Mouse (Mus musculus) fibroblast of lung, adult 2 months (primary cell): Measurements from ENCODE around the gene Arhgap24.

ENCODE experiments used
- DNase-seq: peaks from one replicate; pipeline ENCODE4 v3.0.0-alpha.2; 2011; ENCODE audit warnings: low read depth

Arhgap24 gene

DNA sequence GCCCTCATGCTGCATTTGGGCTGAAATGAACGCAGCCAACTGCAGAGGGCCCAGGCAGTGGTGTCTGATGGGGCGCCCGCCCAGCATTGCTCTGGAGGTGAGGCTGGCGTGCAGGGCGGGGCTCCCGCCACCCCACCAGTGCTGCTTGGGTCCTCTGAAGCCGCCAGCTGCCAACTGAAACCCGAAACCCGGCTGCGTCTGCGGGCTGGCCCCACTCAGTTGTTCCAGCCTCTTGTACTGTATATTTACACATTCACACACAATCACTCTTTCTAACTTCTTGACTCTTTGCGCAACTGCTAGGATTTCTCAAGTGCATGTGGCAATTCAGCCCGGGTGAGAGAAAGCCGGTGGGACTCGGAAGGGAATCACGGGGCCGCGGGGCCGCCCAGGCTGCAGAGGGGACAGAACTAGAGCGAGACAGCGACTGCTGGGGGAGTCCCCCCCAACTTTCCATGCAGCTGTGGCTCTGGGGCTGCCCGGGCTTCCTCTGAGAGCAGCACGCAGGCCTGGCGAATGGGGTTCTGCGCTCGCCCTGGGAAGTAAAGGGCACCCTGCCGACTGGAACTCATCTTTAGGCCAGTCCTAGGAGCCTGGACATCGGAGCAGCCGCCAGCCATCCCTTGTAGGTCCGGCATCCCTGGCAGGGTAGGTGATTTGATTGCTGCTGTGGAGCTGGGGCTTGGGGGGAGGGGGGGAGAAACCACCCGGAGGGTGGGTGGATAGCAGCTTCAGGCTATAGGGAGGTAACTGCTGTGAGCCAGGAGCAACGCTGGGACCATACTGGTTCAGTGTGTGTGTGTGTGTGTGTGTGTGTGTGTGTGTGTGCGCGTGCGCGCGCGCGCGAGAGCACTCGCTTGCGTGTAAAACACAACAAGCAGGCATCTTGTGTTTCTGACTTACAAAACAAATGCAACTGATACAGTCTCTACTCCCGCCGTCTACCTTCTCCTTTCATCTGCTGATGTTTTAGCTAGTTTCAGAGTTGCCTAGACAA lies at the start of gene Arhgap24:
Gene Arhgap24, plus strand, starts transcription at position 177 of the 997 bp plus-strand sequence.
- DNase-seq, result peak; percentile 95

DNA sequence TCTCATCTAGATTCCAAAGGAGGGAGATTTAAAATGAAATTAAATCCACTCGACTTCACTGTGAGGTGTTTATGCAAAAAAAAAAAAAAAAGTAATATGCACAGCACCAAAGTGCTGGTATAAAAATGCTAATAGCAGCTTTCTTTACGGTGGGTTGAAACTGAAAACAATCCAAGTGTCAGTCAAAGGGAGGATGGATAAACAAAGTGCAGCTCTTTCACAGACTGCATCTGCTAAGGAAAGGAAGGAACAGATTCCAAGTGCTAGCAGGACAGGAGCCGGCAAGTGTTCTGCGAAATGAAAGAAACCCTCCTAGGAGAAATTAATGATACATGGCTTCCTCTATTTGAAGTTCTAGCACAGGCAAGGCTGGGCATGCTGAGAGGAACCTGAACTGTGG lies 47.0 kb upstream of the Arhgap24 start:
- no peak for DNase-seq

DNA sequence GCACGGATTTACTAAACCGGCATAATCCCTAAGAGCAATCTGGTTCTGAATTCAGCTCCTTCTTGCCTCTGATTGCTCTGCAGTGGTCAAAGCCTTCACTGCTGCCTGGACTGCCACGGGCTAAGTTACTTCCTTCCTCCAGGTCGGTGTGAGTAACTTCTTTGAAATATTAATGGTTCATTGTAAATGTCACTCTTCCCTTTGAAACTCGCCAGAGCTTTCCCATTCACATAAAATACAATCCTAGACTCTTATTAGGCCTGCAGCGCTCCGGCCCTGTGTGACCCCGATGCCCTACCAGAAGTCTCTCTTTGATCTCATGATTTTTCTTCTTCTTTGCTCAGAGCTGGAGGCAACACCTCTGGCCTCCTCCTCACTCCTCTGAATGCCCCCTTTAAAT lies 44.6 kb upstream of the Arhgap24 start:
- no peak for DNase-seq

DNA sequence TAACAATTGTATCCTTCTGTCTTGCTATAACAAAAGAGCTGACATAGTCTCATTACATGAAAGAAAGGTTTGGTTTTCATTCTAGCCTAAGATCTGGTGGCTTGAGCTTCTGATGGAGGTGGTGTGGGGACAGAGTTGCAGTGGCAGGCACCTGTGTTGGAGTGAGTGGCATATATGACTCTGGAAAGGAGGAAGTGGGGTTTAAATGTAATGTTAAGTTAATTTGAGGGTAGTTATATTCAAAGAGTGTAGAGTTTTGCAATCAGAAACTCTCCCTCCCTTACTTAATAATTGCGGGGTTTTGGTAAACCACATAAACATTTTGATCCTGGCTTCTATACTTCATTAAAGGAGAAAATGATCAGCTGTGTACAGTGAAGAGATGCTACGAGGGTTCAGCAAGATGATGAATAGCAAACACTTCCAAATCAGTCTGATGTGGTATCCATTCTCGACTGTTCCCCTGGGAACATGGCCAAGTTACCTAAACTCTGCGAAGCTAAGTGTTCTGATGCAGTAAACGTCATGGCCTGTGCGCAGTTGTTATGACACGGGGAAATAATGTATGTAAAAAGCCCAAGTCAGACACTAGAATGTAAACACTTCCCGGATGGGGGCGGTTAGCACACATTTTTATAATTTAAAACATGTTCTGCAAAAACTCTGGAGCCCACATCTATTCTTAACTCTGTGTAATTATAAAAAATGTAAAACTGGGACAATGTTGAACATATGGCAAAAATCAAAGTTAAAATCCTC lies 41.9 kb upstream of the Arhgap24 start:
- no peak for DNase-seq

DNA sequence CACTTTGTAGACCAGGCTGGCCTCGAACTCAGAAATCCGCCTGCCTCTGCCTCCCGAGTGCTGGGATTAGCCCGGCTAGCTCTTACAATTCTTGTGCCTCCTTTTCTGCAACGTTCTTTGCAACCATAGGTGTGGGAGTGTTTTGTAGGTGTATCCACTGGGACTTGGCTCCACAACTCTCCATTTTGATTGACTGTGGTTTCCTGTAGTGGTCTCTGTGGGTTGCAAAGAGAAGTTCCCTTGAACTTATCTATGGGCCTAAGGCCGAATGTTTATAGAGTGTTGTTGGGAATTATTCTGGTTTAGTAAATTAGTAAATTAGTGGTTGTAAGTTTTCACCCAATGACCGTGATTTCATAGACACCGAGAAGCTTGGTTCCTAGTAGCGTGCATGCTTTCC lies 33.8 kb upstream of the Arhgap24 start:
- DNase-seq, result no peak

DNA sequence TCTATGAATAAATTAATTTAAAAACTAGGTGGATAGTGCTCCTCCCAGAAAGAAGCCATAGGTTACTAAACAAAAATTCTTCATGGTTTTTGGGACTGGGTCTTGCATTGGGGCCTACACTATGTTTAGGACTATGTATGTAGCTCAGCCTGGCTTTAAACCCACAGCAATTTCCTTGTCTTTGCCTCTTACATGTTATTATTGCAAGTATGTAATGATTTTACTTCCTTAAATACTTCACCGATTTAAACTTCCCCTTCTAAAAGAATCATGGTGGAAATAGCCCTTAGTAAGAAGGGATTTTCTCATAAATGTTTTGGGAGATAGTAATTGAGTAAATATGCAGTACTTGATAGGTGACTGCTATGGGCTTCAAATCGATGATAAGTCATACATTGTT lies 30.3 kb upstream of the Arhgap24 start:
- no peak for DNase-seq

DNA sequence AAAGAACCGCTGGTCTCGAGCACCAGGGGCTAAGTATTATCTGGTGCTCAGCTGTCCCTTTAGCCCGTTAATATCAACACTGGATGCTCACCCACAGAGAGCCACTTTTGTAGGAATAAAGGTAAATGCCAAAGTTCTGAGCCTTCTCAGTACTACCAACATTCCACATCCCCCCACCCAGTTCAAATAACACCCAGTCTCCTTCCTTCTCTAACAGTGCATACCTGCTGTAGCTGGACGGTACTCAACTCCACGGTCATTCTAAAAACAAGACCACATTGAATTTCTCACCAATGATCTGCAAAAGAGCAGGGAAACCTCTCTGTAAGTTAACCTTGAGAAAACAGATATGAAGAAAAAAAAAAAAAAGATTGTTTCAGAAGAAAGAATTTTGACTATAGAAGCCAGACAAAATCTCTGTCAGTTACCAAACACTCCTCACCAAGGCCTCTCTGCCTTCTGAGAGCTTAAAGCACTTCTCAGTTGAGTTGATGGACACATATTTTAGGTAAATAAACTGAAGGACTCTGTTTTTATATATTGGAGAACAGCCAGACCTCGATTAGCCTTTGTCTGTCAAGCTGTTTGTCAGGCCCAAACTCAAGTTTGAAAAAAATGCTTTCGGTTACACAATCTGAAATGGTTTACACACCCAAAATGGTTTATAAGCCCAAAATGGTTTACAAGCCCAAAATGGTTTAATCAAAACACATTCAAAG lies 29.0 kb upstream of the Arhgap24 start:
- DNase-seq, result peak; percentile 16

DNA sequence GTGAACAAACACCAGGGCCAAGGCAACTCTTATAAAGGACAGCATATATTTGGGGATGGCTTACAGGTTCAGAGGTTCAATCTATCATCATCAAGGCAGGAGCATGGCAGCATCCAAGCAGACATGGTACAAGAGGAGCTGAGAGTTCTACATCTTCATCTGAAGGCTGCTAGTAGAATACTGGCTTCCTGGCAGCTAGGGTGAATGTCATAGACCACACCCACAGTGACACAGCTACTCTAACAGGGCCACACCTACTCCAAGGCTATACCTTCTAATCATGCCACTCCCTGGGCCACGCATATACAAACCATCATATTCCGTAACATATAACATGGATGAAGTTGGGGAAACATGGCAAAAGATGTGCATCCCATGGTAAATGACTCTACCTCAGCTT lies 27.9 kb upstream of the Arhgap24 start:
- no peak for DNase-seq

DNA sequence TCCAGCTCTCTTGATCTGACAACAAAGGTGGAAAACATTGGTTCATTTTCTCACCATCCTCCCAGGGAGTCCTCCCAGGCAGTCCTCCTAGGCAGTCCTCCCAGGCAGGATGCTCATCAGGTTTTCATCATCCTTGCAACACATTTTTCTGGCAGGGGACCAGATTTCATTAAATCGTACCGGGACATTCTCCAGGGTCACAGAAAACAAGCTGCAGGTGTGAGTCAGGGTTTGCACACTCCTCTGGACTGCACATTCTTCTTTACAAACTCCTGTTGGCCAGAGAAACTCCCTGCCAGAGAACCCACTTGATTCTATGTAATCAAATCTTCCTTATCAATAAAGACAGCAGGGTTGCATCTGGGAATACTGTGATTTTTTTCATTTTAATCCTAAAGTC lies 25.9 kb upstream of the Arhgap24 start:
- no peak for DNase-seq

DNA sequence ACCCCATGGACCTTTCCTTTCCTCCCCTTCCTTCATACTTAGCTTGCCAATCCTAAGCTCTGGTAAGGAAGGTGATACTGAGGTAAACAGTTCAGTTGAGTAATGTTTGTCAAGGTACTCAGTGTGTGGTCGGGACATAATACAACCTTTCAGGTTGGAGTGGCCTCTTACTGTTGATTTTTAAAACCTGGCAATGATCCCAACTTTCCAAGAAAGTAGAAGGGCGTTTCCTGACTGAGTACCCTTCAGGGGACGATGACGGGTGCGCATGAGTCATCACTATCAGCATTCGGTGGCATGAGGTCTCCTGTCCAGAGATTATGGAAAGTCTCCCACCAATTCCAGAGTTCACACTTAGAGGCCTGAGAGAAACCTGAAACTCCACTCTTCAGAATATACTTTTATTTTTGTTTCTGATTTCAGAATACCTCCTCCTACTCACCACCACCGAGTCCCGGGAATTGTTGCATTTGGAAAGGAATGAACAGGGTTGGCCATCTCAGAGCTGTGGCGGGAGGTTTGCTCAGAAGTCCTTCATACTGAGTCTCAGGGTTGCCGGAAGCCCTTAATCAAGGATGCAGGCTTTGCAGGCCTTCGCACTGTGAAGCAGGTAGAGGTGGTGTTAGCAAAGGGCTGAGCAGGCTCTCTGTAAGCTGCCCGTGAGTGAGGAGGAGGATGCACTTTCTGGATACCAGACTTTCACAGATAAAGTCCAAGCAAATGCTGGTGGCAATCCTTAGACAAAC lies 20.6 kb upstream of the Arhgap24 start:
- DNase-seq, result peak; percentile 44

DNA sequence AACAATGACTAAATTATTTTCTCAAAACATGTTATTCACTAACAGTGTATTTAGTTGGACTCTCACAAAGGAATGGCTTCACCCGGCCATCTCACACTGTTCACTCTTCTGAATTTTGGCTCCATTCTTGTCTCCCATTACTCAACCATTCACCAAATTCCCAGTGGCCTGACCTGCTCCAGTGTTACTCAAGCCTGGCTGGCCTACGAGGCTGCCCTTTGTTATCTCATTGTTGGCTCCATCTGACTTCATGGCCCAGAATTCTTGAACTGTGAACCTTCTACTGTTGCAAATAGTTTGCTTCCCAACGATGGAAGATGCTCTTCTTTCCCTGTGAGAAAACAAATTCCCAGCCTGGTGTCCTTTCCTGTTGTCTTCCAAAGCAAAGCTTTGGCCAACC lies 18.2 kb upstream of the Arhgap24 start:
- DNase-seq, result no peak

DNA sequence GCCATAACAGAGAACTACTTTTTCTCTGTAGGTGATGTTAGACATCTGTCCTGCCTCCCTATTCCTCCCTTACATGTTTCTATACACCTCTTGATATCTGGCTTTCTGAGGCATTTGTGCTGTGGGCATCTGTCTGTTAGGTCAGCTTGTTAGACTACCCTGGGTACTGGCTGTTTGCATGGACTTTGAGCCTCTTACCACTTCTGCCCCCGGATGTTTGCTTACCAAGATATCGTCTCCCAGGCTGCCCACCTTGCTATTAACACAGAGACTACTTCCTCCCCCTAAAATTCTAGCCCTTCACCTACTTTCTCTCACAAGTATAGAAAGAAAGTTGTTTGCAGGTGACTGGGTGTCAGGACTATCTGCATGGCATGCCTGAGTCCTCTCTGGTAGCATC lies 15.8 kb upstream of the Arhgap24 start:
- DNase-seq, result no peak

DNA sequence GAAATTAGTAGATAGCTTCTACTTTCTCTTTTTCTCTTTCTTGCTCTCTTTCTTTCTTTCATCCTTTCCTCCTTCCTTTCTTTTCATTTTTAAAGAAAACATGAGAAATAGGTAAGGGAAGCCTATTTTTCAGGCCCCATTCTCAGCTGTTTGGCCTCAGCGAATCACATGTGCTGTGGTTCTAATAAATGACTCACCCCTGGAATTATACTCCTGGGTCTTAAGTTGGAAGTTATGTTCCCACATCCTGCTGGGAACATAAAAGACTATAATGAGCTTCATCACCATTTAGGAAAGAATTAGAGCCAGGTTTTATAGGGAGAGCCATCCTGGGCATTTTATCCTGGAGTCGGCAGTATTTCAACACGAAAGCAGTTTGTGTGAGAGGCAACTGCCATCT lies 12.9 kb upstream of the Arhgap24 start:
- DNase-seq, result peak; percentile 47

DNA sequence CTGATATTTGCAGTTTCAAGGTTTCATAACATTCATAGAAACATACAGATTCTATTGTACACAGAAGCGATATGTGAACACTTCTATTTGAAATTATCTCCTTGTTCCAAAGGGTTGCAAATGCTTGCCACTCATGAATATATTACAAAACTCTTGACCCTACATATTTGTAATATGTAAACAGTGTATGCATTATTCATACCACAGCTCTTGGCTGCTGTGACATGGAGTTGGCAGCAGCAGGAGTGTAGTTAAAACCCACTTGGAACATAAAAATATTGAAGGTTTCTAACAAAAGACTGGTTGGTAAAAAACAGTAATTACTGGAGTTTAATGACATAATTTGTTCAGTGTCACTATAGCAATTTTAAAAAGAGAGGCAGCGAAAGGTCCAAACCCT lies 10.9 kb upstream of the Arhgap24 start:
- DNase-seq, result no peak

DNA sequence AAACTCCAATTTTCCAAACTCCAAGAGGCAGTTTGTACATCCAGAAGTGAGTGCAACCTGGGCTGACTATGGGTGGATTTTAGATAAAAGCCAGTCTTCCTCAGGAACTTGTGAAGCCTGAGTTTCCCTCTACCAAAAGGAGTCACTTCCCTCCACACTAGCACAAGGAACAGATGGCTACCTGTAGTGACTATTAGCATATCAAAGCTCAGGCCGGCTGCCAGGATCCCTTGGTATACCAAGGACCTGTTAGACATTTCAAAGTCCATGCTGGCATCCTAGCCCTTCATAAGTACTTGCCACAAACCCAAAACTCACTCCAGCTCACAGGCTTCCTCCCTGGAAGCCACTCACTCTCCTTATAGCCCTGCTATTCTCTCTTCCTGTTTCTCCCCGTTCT lies 3.1 kb upstream of the Arhgap24 start:
- DNase-seq, result no peak

DNA sequence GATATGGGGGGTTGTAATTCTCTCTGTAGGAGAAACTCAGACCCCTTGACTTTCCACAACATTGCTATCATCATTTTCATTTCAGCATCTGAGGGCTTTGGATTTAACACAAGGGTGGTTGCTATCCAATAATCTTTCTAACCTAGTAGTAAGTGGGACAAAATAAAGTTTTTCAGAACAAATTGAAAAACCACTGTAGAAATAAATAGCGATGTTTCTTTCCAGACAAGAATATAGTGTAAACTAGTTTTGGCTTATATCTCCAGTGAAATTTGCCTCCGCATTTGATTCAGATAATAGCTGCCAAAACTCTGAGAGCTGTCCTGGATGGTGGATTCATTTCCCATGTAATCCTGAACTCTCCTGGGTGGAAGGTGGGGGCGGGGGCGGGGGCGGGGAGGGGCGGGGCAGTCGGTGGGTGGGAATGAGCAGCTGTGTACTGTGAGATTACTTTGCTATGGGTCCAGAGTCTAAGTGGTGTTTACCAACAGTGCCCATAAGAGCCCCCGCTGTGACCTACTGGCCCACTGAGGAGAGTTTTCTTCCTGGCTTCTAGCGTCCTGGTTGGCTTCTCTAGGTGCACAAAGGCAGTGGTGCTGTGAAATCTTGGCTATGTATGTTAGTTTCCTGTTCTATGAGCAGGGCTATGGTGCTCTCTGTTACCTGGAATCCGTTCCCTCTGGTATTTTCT lies 2.2 kb downstream of the Arhgap24 start:
- no peak for DNase-seq

DNA sequence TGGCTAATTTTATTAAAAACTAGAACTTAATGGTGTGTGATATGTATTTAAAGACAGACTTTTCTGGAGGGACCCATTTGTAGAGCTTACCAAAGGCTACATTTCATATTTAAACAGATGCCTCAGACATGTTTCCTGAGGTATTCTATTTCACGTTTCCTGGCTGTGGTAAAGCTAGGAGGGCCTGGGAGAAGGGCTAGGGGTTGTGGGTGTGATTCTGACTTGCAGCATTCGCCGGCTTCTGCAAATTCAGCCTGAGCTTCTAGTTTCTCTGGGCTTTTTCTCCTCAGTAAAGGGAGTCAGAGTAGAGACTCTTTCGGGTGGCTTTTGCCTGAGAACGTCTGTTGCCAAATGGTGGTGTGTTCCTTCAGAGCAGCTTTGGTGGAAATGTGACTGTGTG lies 10.4 kb downstream of the Arhgap24 start:
- DNase-seq, result no peak

DNA sequence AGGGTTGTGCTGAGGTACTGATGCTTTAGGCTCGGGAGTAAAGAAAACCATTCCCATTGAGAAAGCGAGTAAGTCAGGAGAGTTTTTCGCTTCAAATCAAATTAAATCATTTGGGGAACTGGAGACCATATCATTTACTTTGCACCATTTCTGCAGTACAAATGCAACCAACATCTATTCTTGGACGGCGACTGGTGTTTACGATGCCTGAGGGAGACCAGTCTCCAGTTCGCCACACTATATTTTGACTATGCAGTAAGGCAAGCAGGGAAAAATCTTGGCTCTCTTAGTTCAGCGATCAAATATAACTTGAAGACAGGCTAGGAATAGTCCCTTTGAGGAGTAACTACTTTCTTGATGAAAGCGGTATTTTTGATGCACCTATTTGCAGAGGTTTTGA lies 11.0 kb downstream of the Arhgap24 start:
- no peak for DNase-seq

DNA sequence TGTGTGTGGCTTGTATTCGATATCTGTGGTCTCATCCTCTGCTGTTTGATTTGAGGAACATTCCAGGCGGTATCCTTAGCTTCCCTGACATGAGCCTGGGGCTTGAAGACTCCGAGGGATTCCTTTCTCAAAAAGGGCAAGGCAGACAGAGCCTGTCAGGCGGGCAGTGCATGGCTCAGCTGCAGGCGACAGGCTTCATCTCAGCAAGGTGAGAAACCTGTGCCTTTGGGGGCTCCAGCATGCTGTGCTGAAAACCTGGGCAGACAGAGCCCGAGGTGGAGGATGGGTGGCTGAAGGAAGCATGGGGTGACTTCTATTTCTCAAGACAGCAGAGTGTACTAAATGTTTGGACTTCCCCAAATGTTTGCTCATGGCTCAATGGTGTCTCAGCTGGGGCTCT lies 13.6 kb downstream of the Arhgap24 start:
- DNase-seq, result no peak

DNA sequence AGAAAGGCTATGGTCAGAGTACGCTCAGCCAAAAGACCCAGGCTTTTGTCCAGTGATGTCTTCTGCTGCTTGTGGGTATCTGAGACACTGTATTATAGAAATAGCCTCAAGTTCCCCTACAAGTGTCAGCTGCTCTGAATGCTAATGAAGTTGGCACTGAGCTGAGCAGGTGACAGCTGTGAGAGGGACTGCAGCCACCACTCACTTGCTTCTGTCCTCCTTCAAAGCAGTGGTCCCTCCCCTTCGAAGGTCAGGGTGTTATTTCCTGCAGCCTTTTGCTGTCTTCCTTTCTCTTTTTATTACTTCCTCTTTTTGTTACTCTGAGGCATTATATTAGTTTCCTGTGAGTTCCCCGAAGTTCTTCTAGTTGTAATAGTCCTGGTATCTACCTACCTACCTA lies 16.0 kb downstream of the Arhgap24 start:
- DNase-seq, result no peak

DNA sequence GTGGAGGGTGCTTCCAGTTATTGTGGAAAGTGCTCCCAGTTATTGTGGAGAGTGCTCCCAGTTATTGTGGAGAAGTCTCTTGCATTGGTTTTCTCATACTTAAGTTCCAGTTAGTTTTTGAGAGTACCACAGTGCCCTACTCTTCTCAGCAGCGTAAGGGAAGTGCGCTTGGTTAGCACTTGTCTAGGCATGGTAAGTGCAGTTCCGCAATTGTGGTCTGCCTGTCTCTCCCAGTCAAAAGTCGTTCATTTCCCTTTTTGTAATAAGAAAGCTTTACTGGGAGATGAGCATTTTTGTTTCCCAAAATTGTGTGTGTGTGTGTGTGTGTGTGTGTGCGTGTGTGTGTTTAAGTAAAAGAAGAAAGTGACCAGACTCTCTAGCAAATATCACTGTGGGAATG lies 17.6 kb downstream of the Arhgap24 start:
- DNase-seq, result no peak
